Mouse (Mus musculus) neural tube, embryonic 10.5 days (tissue): Measurements from ENCODE around the gene Mrgprx2.
"Not testable (repeated sequence)": the region's sequence is repeated elsewhere in the genome, so short reads cannot be mapped to it uniquely, and the experiment has no call there.

Experiments
- DNase-seq: peaks from one replicate; pipeline ENCODE4 v3.0.0-alpha.2; 2017; ENCODE audit warnings: low spot score; ENCODE audit errors: extremely low spot score

Gene Mrgprx2

GRCm38 (mm10) chr7:48499221-48499620 lies at the start of gene Mrgprx2:
Mrgprx2 (minus strand) TSS chr7:48499321.
- DNase-seq: no peak

GRCm38 (mm10) chr7:48456242-48456641 lies 42.9 kb downstream of the Mrgprx2 start, which contains the start of gene Mrgprb1:
Mrgprb1 (minus strand) TSS chr7:48456342.
- no peak for DNase-seq

GRCm38 (mm10) chr7:48436581-48436980 lies 62.5 kb downstream of the Mrgprx2 start:
- no peak for DNase-seq

GRCm38 (mm10) chr7:48435936-48436335 lies 63.2 kb downstream of the Mrgprx2 start:
- DNase-seq: not testable (repeated sequence)
